Mouse (Mus musculus): ENCODE measurements at regions not wholly inside any gene's neighbourhood (a gene's known extent, or its start where the extent isn't known, plus 50 kb on each side); places are given as distances from the start of the nearest gene placed in this dataset.

GRCm38 (mm10) chr4:66691598-66692220, 135.7 kb upstream of the Tlr4 start:
- no peak for DNase-seq (ENCODE audit: low read depth, low spot score)

- DNase-seq (ENCODE audit: low read depth, low spot score), result no peak
These were observed 133.3 kb upstream of the Tlr4 start for GRCm38 (mm10) chr4:66693982-66694578.

- DNase-seq (ENCODE audit: low read depth, low spot score), result no peak
These were observed 111.3 kb upstream of the Tlr4 start for GRCm38 (mm10) chr4:66715821-66716760.

- peak; percentile 18 for DNase-seq (ENCODE audit: low read depth, low spot score)
These were observed 90.0 kb upstream of the Tlr4 start for GRCm38 (mm10) chr4:66737407-66737806.

GRCm38 (mm10) chr4:66743421-66743820, 84.0 kb upstream of the Tlr4 start:
- DNase-seq (ENCODE audit: low read depth, low spot score), result peak; percentile 7

GRCm38 (mm10) chr4:66768762-66769161, 58.6 kb upstream of the Tlr4 start:
- DNase-seq (ENCODE audit: low read depth, low spot score), result no peak
